Mouse (Mus musculus) liver (tissue): Measurements from ENCODE around the gene Agl.
"Not testable (repeated sequence)": the region's sequence is repeated elsewhere in the genome, so short reads cannot be mapped to it uniquely, and the experiment has no call there.

Source experiments
- DNase-seq: peaks from one replicate; pipeline ENCODE4 v3.0.0-alpha.2; 2020; ENCODE audit warnings: mixed read lengths

Agl gene

GRCm38 (mm10) chr3:116815916-116816315 is 8.0 kb upstream of the Agl start:
- no peak for DNase-seq

- DNase-seq = no peak
Measured at GRCm38 (mm10) chr3:116815305-116815797, 7.4 kb upstream of the Agl start.

GRCm38 (mm10) chr3:116812946-116813345 is 5.0 kb upstream of the Agl start:
- no peak for DNase-seq

GRCm38 (mm10) chr3:116810351-116810750 is 2.4 kb upstream of the Agl start:
- DNase-seq = not testable (repeated sequence)

- no peak for DNase-seq
Measured at GRCm38 (mm10) chr3:116809221-116809620, 1.3 kb upstream of the Agl start.

GRCm38 (mm10) chr3:116808507-116809217 is 696 bp upstream of the Agl start:
- peak; percentile 54 for DNase-seq

- no peak for DNase-seq
Measured at GRCm38 (mm10) chr3:116805866-116806265, 2.1 kb downstream of the Agl start.

- DNase-seq = no peak
Measured at GRCm38 (mm10) chr3:116804746-116805285, 3.1 kb downstream of the Agl start.

GRCm38 (mm10) chr3:116801755-116802154 is 6.2 kb downstream of the Agl start:
- DNase-seq = no peak

GRCm38 (mm10) chr3:116798821-116799510 is 9.0 kb downstream of the Agl start:
- DNase-seq = no peak

GRCm38 (mm10) chr3:116788851-116789250 is 19.1 kb downstream of the Agl start:
- no peak for DNase-seq

GRCm38 (mm10) chr3:116786543-116786942 is 21.4 kb downstream of the Agl start:
- no peak for DNase-seq

GRCm38 (mm10) chr3:116785820-116786219 is 22.1 kb downstream of the Agl start:
- no peak for DNase-seq

GRCm38 (mm10) chr3:116784811-116785210 is 23.2 kb downstream of the Agl start:
- no peak for DNase-seq

GRCm38 (mm10) chr3:116784290-116784689 is 23.7 kb downstream of the Agl start:
- no peak for DNase-seq

GRCm38 (mm10) chr3:116776961-116777360 is 31.0 kb downstream of the Agl start:
- no peak for DNase-seq

GRCm38 (mm10) chr3:116773836-116774235 is 34.1 kb downstream of the Agl start:
- DNase-seq = no peak

- DNase-seq = no peak
Measured at GRCm38 (mm10) chr3:116771597-116771996, 36.4 kb downstream of the Agl start.

GRCm38 (mm10) chr3:116766963-116767362 is 41.0 kb downstream of the Agl start:
- DNase-seq = peak; percentile 38

- DNase-seq = no peak
Measured at GRCm38 (mm10) chr3:116752818-116753217, 55.1 kb downstream of the Agl start.

- DNase-seq = peak; percentile 61
Measured at GRCm38 (mm10) chr3:116751191-116751860, 56.6 kb downstream of the Agl start.

GRCm38 (mm10) chr3:116748391-116749170 is 59.4 kb downstream of the Agl start:
- peak; percentile 55 for DNase-seq

- DNase-seq = not testable (repeated sequence)
Measured at GRCm38 (mm10) chr3:116747648-116748047, 60.3 kb downstream of the Agl start.
